Mouse (Mus musculus) brain, embryonic 18.5 days (tissue): Measurements from ENCODE around the gene Drosha.
"Not testable (repeated sequence)": the region's sequence is repeated elsewhere in the genome, so short reads cannot be mapped to it uniquely, and the experiment has no call there.

ENCODE experiments used
- DNase-seq: peaks from one replicate; pipeline ENCODE4 v3.0.0-alpha.2; 2012; ENCODE audit warnings: low read depth, low spot score

Gene Drosha

DNA sequence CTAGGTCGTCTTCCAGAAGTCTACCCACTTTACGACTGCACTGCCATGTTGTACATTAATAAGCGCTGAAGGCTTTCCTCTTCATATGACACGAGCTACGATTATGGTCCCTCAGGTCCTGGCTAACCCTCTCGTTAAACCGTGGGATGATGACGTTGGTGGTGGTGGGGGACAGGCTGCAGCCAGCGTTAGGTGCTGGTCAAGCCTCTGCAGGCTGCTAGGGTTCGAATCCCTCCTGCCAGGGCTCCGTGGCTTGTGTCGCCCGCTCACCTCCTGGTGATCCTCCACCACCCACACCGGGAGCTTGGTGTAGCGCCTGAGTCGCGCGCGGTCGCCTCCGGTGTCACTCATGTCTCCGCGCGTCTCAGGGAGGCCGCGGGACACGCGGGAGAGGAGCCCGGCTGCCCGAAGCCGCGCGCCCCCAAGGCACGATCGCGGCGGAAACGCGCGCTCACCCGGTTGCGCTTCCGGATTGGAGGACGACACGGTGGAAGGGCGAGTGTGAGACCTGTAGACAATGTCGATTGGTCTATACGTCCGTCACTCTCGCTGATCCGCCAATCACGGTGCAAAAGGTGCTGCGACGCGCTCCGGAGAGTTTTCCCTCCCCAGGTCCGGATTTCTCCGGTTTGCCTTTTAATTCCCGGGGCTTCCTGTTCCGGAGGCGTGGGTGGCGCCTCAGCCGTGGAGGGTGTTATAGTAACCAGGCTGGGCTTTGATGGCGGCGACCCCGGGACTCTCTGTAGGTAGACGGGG is at the start of gene Drosha, which contains the start of gene 6030458C11Rik:
Gene Drosha (plus strand): TSS at position 619 of the 756 bp plus-strand sequence.
Gene 6030458C11Rik (minus strand): TSS at position 453 of the 756 bp plus-strand sequence.
- DNase-seq, result peak; percentile 98

DNA sequence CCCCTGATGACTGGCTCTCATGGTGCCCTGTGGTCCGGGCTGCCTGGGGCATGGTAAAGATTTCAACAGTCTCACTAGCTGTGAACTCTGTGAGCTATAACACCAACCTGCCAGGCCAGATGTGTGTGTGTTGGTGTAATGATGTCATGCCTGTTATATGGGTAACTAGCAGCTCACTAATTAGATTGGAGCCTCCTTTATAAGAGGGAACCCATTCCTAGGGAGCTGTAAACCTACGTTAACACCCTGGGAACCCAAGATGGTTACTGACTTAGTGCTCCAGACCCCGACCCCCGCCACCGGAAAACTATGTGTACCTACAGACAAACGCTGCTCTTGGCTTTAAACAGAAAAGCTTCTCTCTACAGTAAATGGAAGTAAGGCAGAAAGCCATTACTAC is 43.3 kb upstream of the Drosha start:
- no peak for DNase-seq

GRCm38 (mm10) chr15:12781729-12782326 is 42.8 kb upstream of the Drosha start:
- no peak for DNase-seq

DNA sequence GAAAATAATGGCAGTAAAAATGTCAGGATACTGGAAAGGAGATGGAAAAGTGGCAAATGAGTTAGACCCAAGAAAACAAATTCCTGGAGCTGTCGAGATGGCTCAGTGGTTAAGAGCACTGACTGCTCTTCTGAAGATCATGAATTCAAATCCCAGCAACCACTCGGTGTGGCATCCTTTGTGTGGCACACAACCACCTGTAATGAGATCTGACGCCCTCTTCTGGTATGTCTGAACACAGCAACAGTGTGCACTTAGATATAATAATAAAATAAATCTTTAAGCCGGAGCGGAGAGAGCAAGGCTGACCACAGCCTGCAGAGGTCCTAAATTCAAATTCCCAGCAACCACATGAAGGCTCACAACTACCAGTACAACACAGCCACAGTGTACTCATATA is 36.1 kb upstream of the Drosha start:
- no peak for DNase-seq

DNA sequence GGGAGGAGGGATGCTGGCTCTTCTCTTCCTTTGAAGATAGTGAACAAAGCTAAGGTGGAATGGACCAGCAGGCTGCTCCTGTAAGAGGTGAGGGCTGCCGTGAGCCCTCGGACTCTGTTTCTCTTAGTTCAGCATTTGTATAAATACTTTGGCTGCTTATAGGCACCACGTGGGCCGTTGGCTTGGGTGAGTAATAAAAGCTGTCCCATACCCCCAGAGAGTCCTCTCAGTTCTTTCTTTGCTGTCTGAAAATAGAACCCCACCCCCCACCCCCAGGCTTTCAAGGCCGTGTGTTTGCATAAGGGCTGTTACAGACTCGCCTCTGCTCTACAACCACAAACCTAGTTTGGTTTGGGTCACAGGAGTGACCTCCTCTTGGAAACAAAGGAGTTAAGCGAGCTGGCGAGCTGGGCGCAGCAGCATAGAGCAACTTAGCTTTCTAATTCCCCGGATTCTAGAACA is 35.2 kb upstream of the Drosha start:
- no peak for DNase-seq

DNA sequence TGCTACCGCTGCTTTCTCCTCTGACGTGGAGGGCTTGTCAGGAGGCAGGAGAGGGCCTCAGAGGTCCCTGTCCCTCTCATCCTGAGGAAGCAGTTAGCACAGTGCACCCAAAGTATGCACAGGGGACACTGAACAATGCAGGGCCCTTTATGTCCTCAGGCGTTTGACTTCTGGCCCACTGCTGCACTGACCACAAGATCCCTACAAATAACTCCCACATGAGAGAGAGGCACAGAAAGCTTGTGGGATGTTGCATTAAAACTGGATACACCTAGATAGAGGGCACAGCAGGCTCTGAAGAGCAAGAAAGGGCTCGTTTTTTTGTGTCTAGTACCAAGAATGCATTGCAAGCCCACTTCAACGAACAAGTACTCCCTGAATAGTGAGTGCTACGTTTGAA is 30.3 kb upstream of the Drosha start:
- no peak for DNase-seq

GRCm38 (mm10) chr15:12795457-12795894 is 29.1 kb upstream of the Drosha start:
- peak; percentile 64 for DNase-seq

GRCm38 (mm10) chr15:12795909-12796470 is 28.6 kb upstream of the Drosha start:
- DNase-seq, result no peak

- no peak for DNase-seq
Measured at GRCm38 (mm10) chr15:12798043-12798442, 26.6 kb upstream of the Drosha start.

GRCm38 (mm10) chr15:12800405-12801141 is 24.0 kb upstream of the Drosha start:
- DNase-seq, result no peak

DNA sequence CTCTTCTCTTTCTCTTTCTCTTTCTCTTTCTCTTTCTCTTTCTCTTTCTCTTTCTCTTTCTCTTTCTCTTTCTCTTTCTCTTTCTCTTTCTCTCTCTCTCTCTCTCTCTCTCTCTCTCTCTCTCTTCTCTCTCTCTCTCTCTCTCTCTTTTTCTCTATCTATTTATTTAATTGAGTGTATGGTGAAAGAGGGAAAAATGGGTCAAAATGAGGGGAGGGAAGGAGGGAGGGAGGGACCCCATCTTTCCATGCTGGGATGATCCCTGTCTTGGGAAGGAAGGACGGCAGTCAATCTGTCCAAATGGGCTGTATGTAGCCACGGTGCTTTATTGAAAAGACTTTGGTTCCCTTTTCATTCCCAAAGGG is 23.5 kb upstream of the Drosha start:
- not testable (repeated sequence) for DNase-seq

DNA sequence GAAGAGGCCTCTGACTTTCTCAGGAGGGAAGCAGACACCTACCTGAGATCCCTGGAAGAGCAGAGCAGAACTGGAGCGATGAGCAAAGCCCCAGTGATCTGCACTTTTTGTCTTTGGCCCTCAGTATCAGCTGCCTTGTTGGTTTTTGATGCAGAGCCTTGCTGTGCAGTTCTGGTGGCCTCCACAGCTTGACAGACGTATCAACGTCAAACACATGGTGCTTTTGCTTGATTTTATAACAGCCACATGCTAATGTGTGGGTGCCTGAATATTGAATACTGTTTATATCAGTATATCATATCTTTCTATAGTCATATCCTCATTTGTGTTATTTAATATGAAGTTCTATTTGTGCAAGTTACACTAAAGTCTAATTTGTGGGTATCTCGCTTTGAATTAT is 19.5 kb upstream of the Drosha start:
- no peak for DNase-seq

GRCm38 (mm10) chr15:12807088-12807487 is 17.5 kb upstream of the Drosha start:
- DNase-seq, result no peak

- no peak for DNase-seq
Measured at GRCm38 (mm10) chr15:12809305-12809704, 15.3 kb upstream of the Drosha start.

- DNase-seq, result no peak
Measured at GRCm38 (mm10) chr15:12812646-12813045, 12.0 kb upstream of the Drosha start.

- DNase-seq, result no peak
Measured at GRCm38 (mm10) chr15:12817592-12817991, 7.0 kb upstream of the Drosha start.

DNA sequence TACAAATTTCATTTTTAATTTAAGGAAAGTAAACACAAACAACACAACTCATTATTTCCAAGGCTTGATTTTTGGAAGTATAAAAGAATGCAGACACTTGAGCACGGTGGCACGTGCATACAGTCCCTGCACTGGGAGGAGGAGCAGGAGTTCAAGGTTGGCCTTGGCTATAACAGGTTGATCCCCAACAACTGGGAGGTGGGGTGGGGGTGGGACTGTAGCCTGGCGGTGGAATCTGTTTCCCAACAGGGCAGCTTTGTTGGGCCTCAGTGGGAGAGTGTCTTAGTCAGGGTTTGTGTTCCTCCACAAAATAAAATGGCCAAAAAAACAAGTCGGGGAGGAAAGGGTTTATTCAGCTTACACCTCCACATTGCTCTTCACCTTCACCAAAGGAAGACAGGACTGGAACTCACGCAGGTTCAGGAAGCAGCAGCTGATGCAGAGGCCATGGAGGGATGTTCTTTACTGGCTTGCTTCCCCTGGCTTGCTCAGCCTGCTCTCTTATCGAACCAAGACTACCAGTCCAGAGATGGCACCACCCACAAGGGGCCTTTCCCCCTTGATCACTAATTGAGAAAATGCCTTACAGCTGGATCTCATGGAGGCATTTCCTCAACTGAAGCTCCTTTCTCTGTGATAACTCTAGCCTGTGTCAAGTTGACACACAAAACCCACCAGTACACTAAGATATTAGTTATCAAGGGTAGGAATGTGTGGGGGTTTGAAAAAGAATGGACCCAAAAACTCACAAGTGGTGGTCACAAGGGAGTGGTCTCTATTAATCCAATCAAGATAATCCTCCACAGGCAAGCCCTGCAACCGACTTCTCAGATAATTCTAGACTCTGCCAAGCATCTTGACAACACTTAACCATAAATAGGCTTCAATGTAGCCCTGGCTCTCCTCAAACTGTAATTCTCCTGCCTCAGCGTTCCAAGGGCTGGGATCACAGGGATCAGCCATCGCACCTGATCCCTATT is 1.9 kb upstream of the Drosha start:
- no peak for DNase-seq

- no peak for DNase-seq
Measured at GRCm38 (mm10) chr15:12823455-12824119, 1.0 kb upstream of the Drosha start.

- no peak for DNase-seq
Measured at GRCm38 (mm10) chr15:12824965-12825364, 350 bp downstream of the Drosha start.

DNA sequence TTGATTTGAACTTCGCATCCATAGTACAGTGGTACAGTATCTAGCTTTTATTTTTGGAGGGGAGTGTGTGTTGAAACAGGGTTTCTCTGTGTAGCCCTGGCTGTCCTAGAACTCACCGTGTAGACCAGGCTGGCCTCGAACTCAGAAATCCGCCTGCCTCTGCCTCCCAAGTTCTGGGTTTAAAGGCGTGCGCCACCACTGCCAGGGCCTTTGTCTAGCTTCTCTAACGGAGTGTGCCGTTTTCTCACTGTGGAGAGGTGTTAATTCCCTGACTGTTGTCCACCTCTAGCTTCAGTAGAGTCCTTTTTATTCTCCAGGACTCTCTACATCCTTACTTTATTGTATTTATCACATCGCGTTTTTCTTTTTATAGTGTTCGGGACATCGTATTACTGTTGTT is 793 bp downstream of the Drosha start:
- DNase-seq, result no peak
